Mouse (Mus musculus): ENCODE data around the gene Lrrc10b.

The Lrrc10b gene

GRCm38 (mm10) chr19:10444685-10445369, 12.4 kb downstream of the Lrrc10b start:
- DNase-seq (ENCODE audit: low spot score in 2 of 2), result no peak

- no peak for DNase-seq (ENCODE audit: low spot score in 2 of 2)
These were observed 19.8 kb downstream of the Lrrc10b start for GRCm38 (mm10) chr19:10437521-10437920.

- no peak for DNase-seq (ENCODE audit: low spot score in 2 of 2)
These were observed 20.5 kb downstream of the Lrrc10b start for GRCm38 (mm10) chr19:10436726-10437125.

GRCm38 (mm10) chr19:10435908-10436307, 21.4 kb downstream of the Lrrc10b start:
- DNase-seq (ENCODE audit: low spot score in 2 of 2), result peak; percentile 61 to 69

GRCm38 (mm10) chr19:10434927-10435326, 22.3 kb downstream of the Lrrc10b start:
- DNase-seq (ENCODE audit: low spot score in 2 of 2), result no peak

- no peak for DNase-seq (ENCODE audit: low spot score in 2 of 2)
These were observed 23.3 kb downstream of the Lrrc10b start for GRCm38 (mm10) chr19:10433879-10434540.

GRCm38 (mm10) chr19:10433225-10433624, 24.0 kb downstream of the Lrrc10b start:
- DNase-seq (ENCODE audit: low spot score in 2 of 2), result no peak

- DNase-seq (ENCODE audit: low spot score in 2 of 2), result no peak
These were observed 25.4 kb downstream of the Lrrc10b start for GRCm38 (mm10) chr19:10431841-10432240.

GRCm38 (mm10) chr19:10431410-10431809, 25.9 kb downstream of the Lrrc10b start:
- DNase-seq (ENCODE audit: low spot score in 2 of 2), result no peak

- no peak for DNase-seq (ENCODE audit: low spot score in 2 of 2)
These were observed 27.9 kb downstream of the Lrrc10b start for GRCm38 (mm10) chr19:10429371-10429770.

- DNase-seq (ENCODE audit: low spot score in 2 of 2), result no peak
These were observed 29.8 kb downstream of the Lrrc10b start for GRCm38 (mm10) chr19:10427431-10427830.

- no peak for DNase-seq (ENCODE audit: low spot score in 2 of 2)
These were observed 30.5 kb downstream of the Lrrc10b start for GRCm38 (mm10) chr19:10426793-10427192.

- no peak for DNase-seq (ENCODE audit: low spot score in 2 of 2)
These were observed 31.0 kb downstream of the Lrrc10b start for GRCm38 (mm10) chr19:10426312-10426711.

GRCm38 (mm10) chr19:10425484-10426270, 31.6 kb downstream of the Lrrc10b start:
- DNase-seq (ENCODE audit: low spot score in 2 of 2), result no peak

- no peak for DNase-seq (ENCODE audit: low spot score in 2 of 2)
These were observed 32.5 kb downstream of the Lrrc10b start for GRCm38 (mm10) chr19:10424751-10425150.

GRCm38 (mm10) chr19:10421986-10422976, 35.0 kb downstream of the Lrrc10b start:
- no peak for DNase-seq (ENCODE audit: low spot score in 2 of 2)

GRCm38 (mm10) chr19:10417436-10417835, 39.8 kb downstream of the Lrrc10b start:
- no peak for DNase-seq (ENCODE audit: low spot score in 2 of 2)

- DNase-seq (ENCODE audit: low spot score in 2 of 2), result no peak
These were observed 40.4 kb downstream of the Lrrc10b start for GRCm38 (mm10) chr19:10416889-10417288.

- no peak for DNase-seq (ENCODE audit: low spot score in 2 of 2)
These were observed 41.8 kb downstream of the Lrrc10b start for GRCm38 (mm10) chr19:10415508-10415907.

- DNase-seq (ENCODE audit: low spot score in 2 of 2), result no peak
These were observed 43.5 kb downstream of the Lrrc10b start for GRCm38 (mm10) chr19:10413701-10414242.
